Mouse (Mus musculus) CH12.LX (cell line): Measurements from ENCODE around the gene Sos2. TPM values are rescaled to one million over a fixed set of nuclear protein-coding genes. Genes with fewer than 3 reads are reported as not detected.

Source experiments
- DNase-seq: peaks from one replicate; pipeline ENCODE4 v3.0.0-alpha.2; 2013; ENCODE audit errors: extremely low read depth
- H3K27ac ChIP-seq: 2 replicates; pipeline ENCODE4 v1.5.1; 2012; ENCODE audit warnings: low read depth, mild to moderate bottlenecking, control low read depth, moderate library complexity; ENCODE audit not compliant: insufficient read depth
- H3K27me3 ChIP-seq: replicated peaks from 2 replicates; pipeline ENCODE3; 2012; ENCODE audit warnings: inconsistent platforms
- H3K36me3 ChIP-seq, 2 experiments: replicated peaks in 1 of 2; 2 replicates each; pipeline versions ENCODE3 to v1.6.1; 2012; ENCODE audit warnings: inconsistent platforms in 1 of 2, low read length in 1 of 2, mild to moderate bottlenecking in 1 of 2, mixed read lengths in 1 of 2, moderate library complexity in 1 of 2; ENCODE audit not compliant: control insufficient read depth in 1 of 2, insufficient read depth in 1 of 2
- H3K4me1 ChIP-seq, 2 experiments: 2 replicates each; pipeline ENCODE4 v1.6.1; 2012; ENCODE audit warnings: inconsistent platforms in 1 of 2, moderate library complexity in 1 of 2; ENCODE audit not compliant: insufficient read depth in 2 of 2, control insufficient read depth in 1 of 2
- H3K4me2 ChIP-seq: 2 replicates; pipeline ENCODE4 v1.6.1; 2012; ENCODE audit warnings: low read depth, mild to moderate bottlenecking, control low read depth; ENCODE audit not compliant: poor library complexity, insufficient read depth, severe bottlenecking
- H3K4me3 ChIP-seq, 3 experiments: fragments of 150-350 bp in 1 of 3; sonication (generic) in 1 of 3; replicated peaks in 1 of 3; 2 replicates each; pipeline versions ENCODE3 to v1.5.1; 2011 to 2012; ENCODE audit warnings: low read depth in 2 of 3, low read length in 2 of 3, mild to moderate bottlenecking in 2 of 3, moderate library complexity in 2 of 3, control low read depth in 1 of 3, improper control_type of control experiment in 1 of 3, inconsistent platforms in 1 of 3, mixed read lengths in 1 of 3; ENCODE audit not compliant: poor library complexity in 1 of 3
- H3K79me2 ChIP-seq: replicated peaks from 2 replicates; pipeline ENCODE4 v1.6.1; 2012; ENCODE audit warnings: mild to moderate bottlenecking, moderate library complexity; ENCODE audit not compliant: control insufficient read depth, poor library complexity, insufficient read depth, severe bottlenecking; ENCODE audit errors: extremely low read depth
- H3K9ac ChIP-seq: 2 replicates; pipeline ENCODE4 v1.6.1; 2012; ENCODE audit warnings: low read depth, mild to moderate bottlenecking, control low read depth, moderate library complexity; ENCODE audit not compliant: insufficient read depth
- H3K9me3 ChIP-seq: replicated peaks from 2 replicates; pipeline ENCODE3; 2012; ENCODE audit warnings: low read length, inconsistent platforms, mixed read lengths
- CHD2 ChIP-seq: IDR thresholded peaks from 2 replicates; pipeline ENCODE4 v1.6.1; 2011; ENCODE audit warnings: low read length, improper control_type of control experiment
- EP300 ChIP-seq: IDR thresholded peaks from 2 replicates; pipeline ENCODE4 v1.6.1; 2011; ENCODE audit warnings: low read length, improper control_type of control experiment
- ETS1 ChIP-seq: conservative IDR thresholded peaks from 2 replicates; pipeline ENCODE4 v1.6.1; 2012; ENCODE audit warnings: low read depth, mild to moderate bottlenecking, inconsistent platforms, low read length, improper control_type of control experiment, moderate library complexity
- GABPA ChIP-seq: IDR thresholded peaks from 2 replicates; pipeline ENCODE4 v1.6.1; 2012; ENCODE audit warnings: low read depth, low read length, improper control_type of control experiment, inconsistent platforms; ENCODE audit not compliant: insufficient replicate concordance
- HCFC1 ChIP-seq: IDR thresholded peaks from 2 replicates; pipeline ENCODE4 v1.6.1; 2012; ENCODE audit warnings: low read depth, mild to moderate bottlenecking, inconsistent platforms, low read length, improper control_type of control experiment
- IRF4 ChIP-seq: IDR thresholded peaks from 2 replicates; pipeline ENCODE4 v1.6.1; 2014; ENCODE audit warnings: low read depth, mild to moderate bottlenecking, inconsistent platforms, low read length, improper control_type of control experiment
- JUN ChIP-seq: IDR thresholded peaks from 2 replicates; pipeline ENCODE4 v1.6.1; 2011; ENCODE audit warnings: low read depth, mild to moderate bottlenecking, low read length, improper control_type of control experiment, moderate library complexity; ENCODE audit not compliant: insufficient read depth
- JUND ChIP-seq: conservative IDR thresholded peaks from 2 replicates; pipeline ENCODE4 v1.6.1; 2011; ENCODE audit warnings: low read depth, low read length, improper control_type of control experiment
- KAT2A ChIP-seq: IDR thresholded peaks from 2 replicates; pipeline ENCODE4 v1.6.1; 2012; ENCODE audit warnings: low read length, improper control_type of control experiment, inconsistent platforms; ENCODE audit not compliant: insufficient replicate concordance
- MAX ChIP-seq: IDR thresholded peaks from 2 replicates; pipeline ENCODE4 v1.6.1; 2011; ENCODE audit warnings: low read length, improper control_type of control experiment
- MEF2A ChIP-seq: IDR thresholded peaks from 2 replicates; pipeline ENCODE4 v1.6.1; 2014; ENCODE audit warnings: low read depth, mild to moderate bottlenecking, inconsistent platforms, low read length, improper control_type of control experiment, borderline replicate concordance
- MXI1 ChIP-seq: IDR thresholded peaks from 2 replicates; pipeline ENCODE4 v1.6.1; 2011; ENCODE audit warnings: mild to moderate bottlenecking, low read depth, low read length, improper control_type of control experiment
- POLR2A ChIP-seq: IDR thresholded peaks from 2 replicates; pipeline ENCODE4 v1.6.1; 2011; ENCODE audit warnings: low read depth, mild to moderate bottlenecking, improper control_type of control experiment, low read length
- POLR2AphosphoS2 ChIP-seq: IDR thresholded peaks from 2 replicates; pipeline ENCODE4 v1.6.1; 2011; ENCODE audit warnings: low read depth, low read length, improper control_type of control experiment
- RAD21 ChIP-seq: IDR thresholded peaks from 2 replicates; pipeline ENCODE4 v1.6.1; 2011; ENCODE audit warnings: low read depth, mild to moderate bottlenecking, low read length, improper control_type of control experiment, moderate library complexity
- SIN3A ChIP-seq: IDR thresholded peaks from 2 replicates; pipeline ENCODE4 v1.6.1; 2012; ENCODE audit warnings: low read length, improper control_type of control experiment, inconsistent platforms
- SMC3 ChIP-seq: IDR thresholded peaks from 2 replicates; pipeline ENCODE4 v1.6.1; 2011; ENCODE audit warnings: low read depth, low read length, improper control_type of control experiment
- TBP ChIP-seq: conservative IDR thresholded peaks from 2 replicates; pipeline ENCODE4 v1.6.1; 2011; ENCODE audit warnings: low read depth, low read length, improper control_type of control experiment
- USF1 ChIP-seq: IDR thresholded peaks from 2 replicates; pipeline ENCODE4 v1.6.1; 2014; ENCODE audit warnings: low read depth, mild to moderate bottlenecking, inconsistent platforms, low read length, improper control_type of control experiment
- USF2 ChIP-seq: conservative IDR thresholded peaks from 2 replicates; pipeline ENCODE4 v1.6.1; 2011; ENCODE audit warnings: low read depth, low read length, improper control_type of control experiment
- ZC3H11A ChIP-seq: IDR thresholded peaks from 2 replicates; pipeline ENCODE4 v1.6.1; 2012; ENCODE audit warnings: low read depth, mild to moderate bottlenecking, inconsistent platforms, low read length, improper control_type of control experiment
- ZMIZ1 ChIP-seq: IDR thresholded peaks from 2 replicates; pipeline ENCODE4 v1.6.1; 2012; ENCODE audit warnings: low read depth, mild to moderate bottlenecking, inconsistent platforms, low read length, improper control_type of control experiment
- ZNF384 ChIP-seq: IDR thresholded peaks from 2 replicates; pipeline ENCODE4 v1.6.1; 2012; ENCODE audit warnings: low read depth, low read length, improper control_type of control experiment, inconsistent platforms
- dilution Hi-C: fragments of 300-500 bp; cut with MboI; formaldehyde crosslinking; loops from 2 replicates; pipeline ENCODE4 v1.14.3; 2020; ENCODE audit warnings: low sequenced_read_pairs; ENCODE audit not compliant: extremely low pct_unique_long_range_greater_than_20kb, extremely low pct_ligation_motif_present
- in situ Hi-C: fragments of 300-500 bp; cut with MboI; formaldehyde crosslinking; loops from 3 replicates; pipeline ENCODE4 v1.14.3; 2019; ENCODE audit warnings: low sequenced_read_pairs, low pct_ligation_motif_present, low pct_unique_long_range_greater_than_20kb, mixed read lengths
- polyA plus RNA-seq: library from polyadenylated mRNA; unstranded; fragments of >175 nt; gene quantifications from 2 replicates; pipeline ENCODE4 v1.2.1, GENCODE M21; 2012; ENCODE audit warnings: low read depth; ENCODE audit not compliant: insufficient read length
- total RNA-seq, 2 experiments: library from RNA; depleted of rRNA; stranded (reverse); fragments of 300-350 nt in 1 of 2; fragments of >200 nt in 1 of 2; gene quantifications; 2 replicates each; pipeline ENCODE4 v1.2.3; 2012 to 2014

Sos2 gene
- total and polyA plus RNA-seq, 3 experiments, result 7.9 to 10.3 (median 9.6) TPM

DNA sequence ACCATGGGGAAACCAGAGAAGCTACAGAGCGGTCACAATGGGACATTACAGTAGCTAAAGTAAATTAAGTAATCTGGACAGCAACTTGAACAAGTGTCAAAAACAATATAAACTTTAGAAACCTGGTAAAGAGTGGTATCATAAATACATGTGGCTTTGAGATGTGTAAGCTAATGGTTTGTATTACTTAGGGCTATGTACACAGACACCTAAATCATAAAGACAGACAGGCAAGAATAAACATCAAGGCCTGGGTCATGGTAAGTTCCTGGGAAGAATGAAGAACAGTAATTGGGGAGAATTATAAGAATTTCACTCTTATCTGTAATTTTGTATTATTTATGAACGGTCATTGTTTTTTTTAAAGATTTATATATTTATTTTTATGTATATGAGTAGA, 77.3 kb downstream of the Sos2 start:
- H3K27ac ChIP-seq, result no peak overlapping the region
- dilution Hi-C loops (no loop called here), in situ Hi-C loops (no loop called here)
- TF ChIP-seq ZMIZ1, result no peak
- TF ChIP-seq SMC3, result no peak
- TF ChIP-seq MAX, result no peak
- TF ChIP-seq ZC3H11A, result no peak
- no peak for TF ChIP-seq MEF2A
- no peak for TF ChIP-seq POLR2AphosphoS2
- no peak for TF ChIP-seq HCFC1
- no peak for TF ChIP-seq POLR2A
- no peak for TF ChIP-seq KAT2A
- no peak for TF ChIP-seq USF2
- TF ChIP-seq EP300, result no peak
- TF ChIP-seq TBP, result no peak
- no peak for TF ChIP-seq IRF4
- TF ChIP-seq JUN, result no peak
- no peaks in the 10 kb centered on the region for H3K79me2 ChIP-seq
- peaks cover 6 to 22% of the 10 kb centered on the region in 2 experiments for H3K36me3 ChIP-seq
- H3K4me3 ChIP-seq, result no peak overlapping the region
- no peak overlapping the region for H3K9ac ChIP-seq
- no peak overlapping the region for H3K4me2 ChIP-seq
- no peaks in the 10 kb centered on the region for H3K27me3 ChIP-seq
- H3K4me1 ChIP-seq, result no peaks in the 10 kb centered on the region
- no peaks in the 10 kb centered on the region for H3K9me3 ChIP-seq
- no peak for DNase-seq

DNA sequence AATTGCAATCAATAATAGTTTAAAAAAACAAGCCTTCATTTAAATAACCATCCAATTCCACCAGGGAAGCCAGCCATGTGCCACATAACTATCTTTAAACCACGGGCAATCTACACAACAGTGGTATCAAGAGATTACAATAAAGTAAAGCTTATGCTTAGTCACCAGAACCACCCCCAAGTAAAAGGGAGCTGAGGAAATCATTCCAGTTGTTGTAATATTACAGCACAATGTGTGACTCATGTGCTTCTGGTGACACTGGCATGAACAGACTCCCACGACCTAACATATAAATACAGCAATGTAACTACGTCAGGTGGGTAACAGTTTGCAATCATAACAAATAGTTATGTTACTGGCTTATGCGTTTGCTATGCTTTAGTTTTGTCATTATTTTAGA, 84.2 kb downstream of the Sos2 start:
- Histone ChIP-seq H3K9ac (no peak overlapping the region), H3K79me2 (no peaks in the 10 kb centered on the region), H3K4me2 (no peak overlapping the region), H3K36me3 (peaks cover 3 to 15% of the 10 kb centered on the region in 2 experiments), H3K27ac (no peak overlapping the region), H3K27me3 (no peaks in the 10 kb centered on the region), H3K4me1 (peaks cover 0 to 4% of the 10 kb centered on the region in 2 experiments; a peak in 1 of 4 replicates), H3K9me3 (no peaks in the 10 kb centered on the region), H3K4me3 (no peak overlapping the region)
- no peak for DNase-seq
- in situ Hi-C loops (loop anchor here (25.0 kb wide), 1 partner anchor 385 kb away; the partner anchor contains the start of gene Gm49384), dilution Hi-C loops (no loop called here)
- TF ChIP-seq ZNF384 (no peak), SIN3A (no peak), TBP (no peak), JUN (no peak), POLR2A (no peak), JUND (no peak), IRF4 (no peak), POLR2AphosphoS2 (no peak), RAD21 (no peak), SMC3 (no peak), USF1 (no peak), GABPA (no peak), CHD2 (no peak), MXI1 (no peak), MAX (no peak), KAT2A (no peak), ETS1 (no peak)
